Mouse (Mus musculus): ENCODE data around the gene Vps26a.

Gene Vps26a

GRCm38 (mm10) chr10:62418831-62419356 is 67.7 kb downstream of the Vps26a start:
- DNase-seq (ENCODE audit: low read depth, low spot score), result no peak

DNA sequence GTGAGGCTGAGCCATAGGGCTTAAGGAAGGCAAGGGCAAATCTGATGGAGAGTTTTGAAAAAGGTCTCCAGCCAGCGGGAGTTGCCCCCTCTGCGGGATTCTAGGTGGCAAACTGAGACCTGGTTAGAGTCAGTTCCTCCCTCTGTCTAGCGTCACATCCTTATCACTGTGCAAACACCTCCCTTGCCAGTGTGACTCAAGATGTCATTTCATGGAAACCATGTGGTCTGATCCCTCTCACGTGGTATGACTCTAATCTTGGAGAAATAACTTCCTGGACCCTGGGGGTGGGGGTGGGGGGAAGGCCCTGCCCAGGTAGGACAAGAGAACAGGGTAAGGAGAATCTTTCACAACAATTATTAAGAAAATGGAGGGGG is 73.0 kb downstream of the Vps26a start:
- no peak for DNase-seq (ENCODE audit: low read depth, low spot score)

- DNase-seq (ENCODE audit: low read depth, low spot score), result no peak
Observed at GRCm38 (mm10) chr10:62412906-62413605, 73.5 kb downstream of the Vps26a start.

- no peak for DNase-seq (ENCODE audit: low read depth, low spot score)
Observed at GRCm38 (mm10) chr10:62411431-62412410, 74.9 kb downstream of the Vps26a start.

DNA sequence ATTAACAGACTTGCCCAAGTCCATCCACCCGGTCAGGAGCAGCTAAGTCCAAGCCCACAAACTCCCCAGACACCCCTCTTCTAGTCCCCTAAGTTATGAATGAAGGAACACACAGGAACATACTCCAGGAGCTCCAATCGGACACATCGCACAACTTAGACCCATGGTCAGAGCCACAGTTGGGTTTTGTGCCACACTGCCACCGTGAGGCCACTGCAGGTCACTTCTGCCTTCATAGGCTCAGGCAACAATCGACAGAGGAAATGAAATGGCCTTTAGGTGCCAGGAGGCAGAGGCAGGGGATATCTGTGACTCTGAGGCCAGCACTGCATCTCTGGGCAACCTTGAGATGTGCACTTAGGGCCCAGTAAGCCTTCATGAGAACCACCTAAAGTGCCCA is 75.7 kb downstream of the Vps26a start:
- peak; percentile 41 for DNase-seq (ENCODE audit: low read depth, low spot score)
